Mouse (Mus musculus) embryo, embryonic 11.5 days (tissue): Measurements from ENCODE around the gene Pfkp.

Experiments
- DNase-seq: peaks from one replicate; pipeline ENCODE4 v3.0.0-alpha.2; 2012; ENCODE audit warnings: low read depth, low spot score

Pfkp gene

GRCm38 (mm10) chr13:6637534-6638124 lies 10.9 kb downstream of the Pfkp start:
- no peak for DNase-seq

GRCm38 (mm10) chr13:6636976-6637375 lies 11.6 kb downstream of the Pfkp start:
- DNase-seq, result no peak

- DNase-seq, result no peak
Measured at GRCm38 (mm10) chr13:6636520-6636919, 12.1 kb downstream of the Pfkp start.

GRCm38 (mm10) chr13:6635138-6636076 lies 13.2 kb downstream of the Pfkp start:
- DNase-seq, result no peak

GRCm38 (mm10) chr13:6634063-6634462 lies 14.5 kb downstream of the Pfkp start:
- no peak for DNase-seq

- no peak for DNase-seq
Measured at GRCm38 (mm10) chr13:6633524-6633923, 15.1 kb downstream of the Pfkp start.

GRCm38 (mm10) chr13:6632935-6633334 lies 15.6 kb downstream of the Pfkp start:
- no peak for DNase-seq

GRCm38 (mm10) chr13:6632513-6632912 lies 16.1 kb downstream of the Pfkp start:
- no peak for DNase-seq

- no peak for DNase-seq
Measured at GRCm38 (mm10) chr13:6631772-6632510, 16.6 kb downstream of the Pfkp start.

GRCm38 (mm10) chr13:6630660-6631059 lies 17.9 kb downstream of the Pfkp start:
- no peak for DNase-seq

- DNase-seq, result no peak
Measured at GRCm38 (mm10) chr13:6629927-6630326, 18.6 kb downstream of the Pfkp start.

- no peak for DNase-seq
Measured at GRCm38 (mm10) chr13:6628998-6629764, 19.4 kb downstream of the Pfkp start.

- no peak for DNase-seq
Measured at GRCm38 (mm10) chr13:6628261-6628660, 20.3 kb downstream of the Pfkp start.

- DNase-seq, result no peak
Measured at GRCm38 (mm10) chr13:6627352-6627751, 21.2 kb downstream of the Pfkp start.

GRCm38 (mm10) chr13:6626508-6627114 lies 22.0 kb downstream of the Pfkp start:
- no peak for DNase-seq

- no peak for DNase-seq
Measured at GRCm38 (mm10) chr13:6625942-6626341, 22.6 kb downstream of the Pfkp start.

- DNase-seq, result no peak
Measured at GRCm38 (mm10) chr13:6624604-6625003, 24.0 kb downstream of the Pfkp start.

- DNase-seq, result no peak
Measured at GRCm38 (mm10) chr13:6624121-6624520, 24.5 kb downstream of the Pfkp start.

GRCm38 (mm10) chr13:6621831-6622230 lies 26.7 kb downstream of the Pfkp start:
- no peak for DNase-seq

- no peak for DNase-seq
Measured at GRCm38 (mm10) chr13:6620250-6620649, 28.3 kb downstream of the Pfkp start.

- DNase-seq, result no peak
Measured at GRCm38 (mm10) chr13:6618711-6619110, 29.9 kb downstream of the Pfkp start.
